Mouse (Mus musculus) forebrain, embryonic 11.5 days (tissue): ENCODE data around the gene Tex36. TPM values are rescaled to one million over a fixed set of nuclear protein-coding genes. Genes with fewer than 3 reads are reported as not detected.
A peak's percentile ranks its signal among the peaks of the same experiment; 100 is the strongest.

Experiments
- ATAC-seq: fragments of 200-750 bp; cut with Nextera tagmentation; replicated peaks from 2 replicates; pipeline ENCODE4 v1.8.0; 2017; ENCODE audit warnings: moderate TSS enrichment; ENCODE audit not compliant: low FRiP score
- DNase-seq: peaks from one replicate; pipeline ENCODE4 v3.0.0-alpha.2; 2017; ENCODE audit warnings: low spot score
- H3K27ac ChIP-seq: fragments of 300-500 bp; sonication (generic); 2 replicates; pipeline ENCODE4 v1.5.1; 2014; ENCODE audit warnings: low read depth, low read length
- H3K27me3 ChIP-seq: fragments of 300-500 bp; sonication (generic); 2 replicates; pipeline ENCODE4 v1.6.1; 2014; ENCODE audit warnings: mild to moderate bottlenecking, low read length, mixed read lengths; ENCODE audit not compliant: control insufficient read depth, insufficient read depth
- H3K36me3 ChIP-seq: fragments of 300-500 bp; sonication (generic); 2 replicates; pipeline ENCODE4 v1.6.1; 2014; ENCODE audit warnings: mild to moderate bottlenecking, low read length, moderate library complexity, mixed read lengths; ENCODE audit not compliant: control insufficient read depth, insufficient read depth
- H3K4me1 ChIP-seq: fragments of 300-500 bp; sonication (generic); replicated peaks from 2 replicates; pipeline ENCODE4 v1.6.1; 2014; ENCODE audit warnings: low read length, mixed read lengths; ENCODE audit not compliant: control insufficient read depth, insufficient read depth
- H3K4me2 ChIP-seq: fragments of 300-500 bp; sonication (generic); 2 replicates; pipeline ENCODE4 v1.6.1; 2014; ENCODE audit warnings: low read depth, mild to moderate bottlenecking, low read length, moderate library complexity, mixed read lengths; ENCODE audit not compliant: severe bottlenecking
- H3K4me3 ChIP-seq: fragments of 300-500 bp; sonication (generic); 2 replicates; pipeline ENCODE4 v1.5.1; 2014; ENCODE audit warnings: low read depth, low read length
- H3K9ac ChIP-seq: fragments of 300-500 bp; sonication (generic); 2 replicates; pipeline ENCODE4 v1.6.1; 2014; ENCODE audit warnings: low read length
- H3K9me3 ChIP-seq: fragments of 300-500 bp; sonication (generic); 2 replicates; pipeline ENCODE4 v1.6.1; 2016; ENCODE audit warnings: low read length, mixed read lengths; ENCODE audit not compliant: control insufficient read depth
- WGBS: fragments of 180-500 bp; shearing (Covaris S2); extraction: QIAGEN DNeasy Blood & Tissue Kit; methylation state at CpG from one replicate; pipeline ENCODE4 v1.1.7; 2014; 5-methylcytosine and 5-hydroxymethylcytosine counted together
- polyA plus RNA-seq: library from polyadenylated mRNA; unstranded; fragments of >200 nt; fragmentation: Nextera tagmentation; extraction: Ambion mirVana; gene quantifications from 2 replicates; pipeline ENCODE4 v1.2.1, GENCODE M21; 2014

Tex36 gene
- not detected in 2 replicates for polyA plus RNA-seq

DNA sequence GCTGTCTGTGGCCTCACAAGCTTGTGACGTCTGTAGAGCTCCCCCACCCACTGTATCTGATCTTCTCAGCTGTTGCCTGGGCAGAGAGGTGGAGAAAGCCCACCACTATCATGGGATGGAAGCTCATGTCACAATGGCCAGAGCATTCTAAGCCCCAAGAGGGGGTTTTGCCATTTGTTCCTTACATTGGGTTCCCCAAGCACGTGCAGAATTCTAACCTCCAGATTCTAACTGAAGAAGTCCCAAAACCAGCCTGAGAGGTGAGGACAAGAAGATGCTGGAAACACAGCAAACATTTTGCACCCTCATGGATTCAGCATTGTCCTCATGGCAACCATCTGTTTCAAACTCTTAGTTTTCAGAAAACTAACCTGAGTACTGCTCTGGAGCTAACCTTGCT lies at the start of gene Tex36:
Gene Tex36, minus strand, starts transcription at position 101 of the 400 bp plus-strand sequence.
- Histone ChIP-seq H3K4me3 (no peak within 1 kb of the TSS), H3K9ac (no peak within 1 kb of the TSS), H3K27ac (no peak within 1 kb of the TSS), H3K4me1 (no peaks in the 10 kb centered on the region), H3K9me3 (no peaks in the 10 kb centered on the region), H3K36me3 (no peaks in the 10 kb centered on the region), H3K27me3 (no peaks in the 10 kb centered on the region), H3K4me2 (no peak within 1 kb of the TSS)
- DNase-seq (no peak), ATAC-seq (no peak)
- WGBS, result 60% methylated on average over 2 of the region's 2 CpGs

GRCm38 (mm10) chr7:133645716-133646115 lies 43.8 kb upstream of the Tex36 start:
- Histone ChIP-seq H3K36me3 (peaks cover 11% of the 10 kb centered on the region; the same call in 1 of the 2 replicates), H3K27ac (no peak overlapping the region), H3K9me3 (no peaks in the 10 kb centered on the region), H3K4me1 (no peaks in the 10 kb centered on the region), H3K4me2 (no peak overlapping the region), H3K27me3 (no peaks in the 10 kb centered on the region), H3K9ac (no peak overlapping the region), H3K4me3 (no peak overlapping the region)
- ATAC-seq (no peak), DNase-seq (no peak)
- WGBS, result 90% methylated on average over 6 of the region's 6 CpGs

DNA sequence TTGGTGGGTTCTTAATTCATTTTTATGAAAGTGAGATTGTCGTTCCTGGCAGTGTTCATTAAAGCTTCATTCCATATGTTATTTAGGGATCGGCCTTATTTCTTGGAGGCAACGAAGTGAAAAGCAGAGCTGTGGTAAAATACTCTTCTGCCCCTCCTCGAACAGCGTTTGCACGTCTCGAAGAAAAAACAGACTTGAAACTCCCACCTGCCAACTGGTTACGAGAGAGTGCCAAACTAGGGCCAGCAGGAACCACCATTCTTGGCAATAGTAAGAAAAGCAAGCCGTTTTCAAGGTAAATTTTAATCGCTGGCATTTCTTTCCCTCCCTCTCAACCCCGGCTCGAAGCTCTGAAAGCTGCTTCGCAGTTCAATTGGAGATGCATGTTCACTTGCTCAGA lies 36.9 kb upstream of the Tex36 start:
- DNase-seq, result no peak

DNA sequence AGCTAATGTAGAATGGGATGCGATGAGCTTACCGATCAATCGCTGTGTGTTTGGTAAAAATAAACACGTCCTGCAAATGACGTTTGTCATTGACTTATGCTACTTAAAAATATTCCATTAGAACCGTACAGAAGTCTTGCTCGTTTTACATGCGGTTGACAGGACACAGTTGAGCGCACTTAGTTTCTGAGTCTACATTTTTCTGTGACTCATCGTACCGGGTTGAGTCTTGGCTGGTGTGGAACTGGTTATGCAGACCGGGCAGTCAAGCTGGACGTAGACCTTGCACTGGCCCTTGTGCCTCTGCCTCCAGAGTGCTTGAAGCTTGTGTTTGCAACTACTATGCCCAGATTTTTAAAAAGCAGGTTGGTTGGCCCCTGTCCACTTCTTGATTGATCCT lies 36.3 kb upstream of the Tex36 start:
- Histone ChIP-seq H3K4me2 (peak overlapping the region; percentile 92), H3K4me3 (peak overlapping the region; percentile 92), H3K9ac (peak overlapping the region; percentile 90), H3K27ac (no peak overlapping the region), H3K9me3 (no peaks in the 10 kb centered on the region), H3K36me3 (peaks cover 3% of the 10 kb centered on the region; the same call in 1 of the 2 replicates), H3K4me1 (peaks cover 3% of the 10 kb centered on the region; the same call in 1 of the 2 replicates), H3K27me3 (no peaks in the 10 kb centered on the region)
- DNase-seq (no peak), ATAC-seq (no peak)
- 18% methylated on average over 13 of the region's 13 CpGs for WGBS

More for the DNA sequence above, 36.9 kb upstream of the Tex36 start:
- Histone ChIP-seq H3K4me3 (peak overlapping the region; percentile 92; the same call in 1 of the 2 replicates), H3K4me1 (peaks cover 3% of the 10 kb centered on the region; the same call in 1 of the 2 replicates), H3K4me2 (peak overlapping the region; percentile 92; the same call in 1 of the 2 replicates), H3K9ac (no peak overlapping the region), H3K27me3 (no peaks in the 10 kb centered on the region), H3K9me3 (no peaks in the 10 kb centered on the region), H3K27ac (no peak overlapping the region), H3K36me3 (peaks cover 4% of the 10 kb centered on the region; the same call in 1 of the 2 replicates)
- WGBS, result 91% methylated on average over 13 of the region's 13 CpGs
- no peak for ATAC-seq

- Histone ChIP-seq H3K4me1 (peaks cover 3% of the 10 kb centered on the region; the same call in 1 of the 2 replicates), H3K27me3 (no peaks in the 10 kb centered on the region), H3K4me3 (peak within 1 kb of the TSS; percentile 92), H3K9ac (peak within 1 kb of the TSS; percentile 90), H3K27ac (peak within 1 kb of the TSS; percentile 84), H3K4me2 (peak within 1 kb of the TSS; percentile 92), H3K9me3 (no peaks in the 10 kb centered on the region), H3K36me3 (peaks cover 3% of the 10 kb centered on the region; the same call in 1 of the 2 replicates)
- peak; percentile 99 for DNase-seq
- WGBS, result under 1% methylated on average over 80 of the region's 81 CpGs
- peak; percentile 98 for ATAC-seq
Observed at GRCm38 (mm10) chr7:133637361-133638305, 35.7 kb upstream of the Tex36 start, which contains the start of gene Edrf1. Gene Edrf1 (plus strand): TSS chr7:133637543.

DNA sequence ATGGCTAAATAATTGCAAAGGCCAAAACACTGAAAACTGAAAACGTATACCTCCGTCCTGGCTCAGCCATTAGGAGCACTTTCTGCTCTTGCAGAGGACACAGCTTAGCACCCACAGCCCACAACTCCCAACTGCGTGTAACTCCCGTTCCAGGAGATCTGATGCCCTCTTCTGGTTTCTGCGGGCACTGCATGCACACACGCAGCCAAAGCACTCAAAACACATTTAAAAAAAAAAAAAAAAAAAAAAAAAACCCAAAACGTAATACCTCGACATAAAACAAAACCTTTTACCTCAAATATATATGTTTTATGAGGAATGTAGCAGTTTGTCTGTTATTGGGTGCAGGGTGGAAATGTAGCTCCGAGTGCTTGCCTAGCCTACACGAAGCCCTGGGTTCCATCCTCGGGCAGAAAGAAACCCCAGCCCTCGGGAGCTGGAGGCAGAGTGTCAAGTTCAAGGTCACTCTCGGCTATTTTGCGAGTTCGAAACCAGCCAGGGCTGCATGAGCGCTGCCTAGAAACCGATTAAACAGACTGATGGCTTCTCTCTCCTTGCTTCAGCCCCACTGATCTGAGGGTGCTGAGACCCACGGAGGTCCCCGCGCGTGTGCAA lies 34.9 kb upstream of the Tex36 start:
- peak; percentile 93 for DNase-seq
- Histone ChIP-seq H3K36me3 (peaks cover 3% of the 10 kb centered on the region; the same call in 1 of the 2 replicates), H3K27ac (peak overlapping the region; percentile 84), H3K27me3 (no peaks in the 10 kb centered on the region), H3K4me1 (peaks cover 3% of the 10 kb centered on the region; the same call in 1 of the 2 replicates), H3K4me3 (peak overlapping the region; percentile 92), H3K4me2 (peak overlapping the region; percentile 53), H3K9me3 (no peaks in the 10 kb centered on the region), H3K9ac (peak overlapping the region; percentile 76)
- peak; percentile 54 for ATAC-seq
- WGBS, result 1% methylated on average over 21 of the region's 21 CpGs

GRCm38 (mm10) chr7:133634932-133635650 lies 33.1 kb upstream of the Tex36 start:
- H3K9me3 ChIP-seq, result no peaks in the 10 kb centered on the region
- H3K4me2 ChIP-seq, result no peak overlapping the region
- no peak overlapping the region for H3K9ac ChIP-seq
- H3K4me1 ChIP-seq, result peaks cover 3% of the 10 kb centered on the region; the same call in 1 of the 2 replicates
- H3K36me3 ChIP-seq, result no peaks in the 10 kb centered on the region
- WGBS, result 61% methylated on average over 10 of the region's 12 CpGs
- H3K27ac ChIP-seq, result no peak overlapping the region
- no peak for ATAC-seq
- H3K27me3 ChIP-seq, result no peaks in the 10 kb centered on the region
- no peak for DNase-seq
- H3K4me3 ChIP-seq, result no peak overlapping the region

GRCm38 (mm10) chr7:133632476-133632875 lies 30.5 kb upstream of the Tex36 start:
- no peaks in the 10 kb centered on the region for H3K27me3 ChIP-seq
- 29% methylated on average over 2 of the region's 2 CpGs for WGBS
- H3K4me1 ChIP-seq, result no peaks in the 10 kb centered on the region
- peak; percentile 81 for DNase-seq
- H3K4me3 ChIP-seq, result no peak overlapping the region
- no peak overlapping the region for H3K4me2 ChIP-seq
- H3K27ac ChIP-seq, result no peak overlapping the region
- no peaks in the 10 kb centered on the region for H3K9me3 ChIP-seq
- H3K36me3 ChIP-seq, result no peaks in the 10 kb centered on the region
- no peak overlapping the region for H3K9ac ChIP-seq
- no peak for ATAC-seq
